Mouse (Mus musculus) granulocyte monocyte progenitor cell, adult 5-6 weeks (primary cell): ENCODE measurements around the gene Gm10192. TPM values are rescaled to one million over a fixed set of nuclear protein-coding genes. Genes with fewer than 3 reads are reported as not detected.
A peak's percentile ranks its signal among the peaks of the same experiment; 100 is the strongest.
"Not testable (repeated sequence)": the region's sequence is repeated elsewhere in the genome, so short reads cannot be mapped to it uniquely, and the experiment has no call there.

Experiments used
- ATAC-seq: replicated peaks from 2 replicates; pipeline ENCODE4 v1.8.0; 2016; ENCODE audit warnings: mild to moderate bottlenecking, moderate TSS enrichment, inconsistent platforms; ENCODE audit not compliant: poor library complexity, severe bottlenecking
- total RNA-seq, 2 experiments: library from RNA; stranded (forward) in 1 of 2; stranded (reverse) in 1 of 2; fragments of 200-712, 200-1000 nt in 1 of 2; fragments of >200 nt in 1 of 2; fragmentation: Nextera tagmentation in 1 of 2; gene quantifications; 2 replicates each; pipeline ENCODE4 v1.2.3; 2014 to 2017

Gm10192 gene
- total RNA-seq (2014; fragmentation: Nextera tagmentation): not detected in 2 replicates
- total RNA-seq (2017): not detected in 2 replicates

- not testable (repeated sequence) for ATAC-seq
Measured at GRCm38 (mm10) chr4:97183066-97183465, at the start of gene Gm10192. TSS of gene Gm10192 (minus strand) at chr4:97183166.

- ATAC-seq: no peak
Measured at GRCm38 (mm10) chr4:97230411-97231104, 47.6 kb upstream of the Gm10192 start.

- ATAC-seq: no peak
Measured at GRCm38 (mm10) chr4:97219701-97220100, 36.7 kb upstream of the Gm10192 start.

- no peak for ATAC-seq
Measured at GRCm38 (mm10) chr4:97217906-97218305, 34.9 kb upstream of the Gm10192 start.

- no peak for ATAC-seq
Measured at GRCm38 (mm10) chr4:97212514-97212913, 29.5 kb upstream of the Gm10192 start.

GRCm38 (mm10) chr4:97202986-97203385, 20.0 kb upstream of the Gm10192 start:
- not testable (repeated sequence) for ATAC-seq

GRCm38 (mm10) chr4:97193176-97193575, 10.2 kb upstream of the Gm10192 start:
- ATAC-seq: no peak

GRCm38 (mm10) chr4:97192601-97193000, 9.6 kb upstream of the Gm10192 start:
- ATAC-seq: no peak

- ATAC-seq: no peak
Measured at GRCm38 (mm10) chr4:97180396-97180795, 2.6 kb downstream of the Gm10192 start.

- ATAC-seq: no peak
Measured at GRCm38 (mm10) chr4:97156841-97157345, 26.1 kb downstream of the Gm10192 start.

- ATAC-seq: no peak
Measured at GRCm38 (mm10) chr4:97156084-97156483, 26.9 kb downstream of the Gm10192 start.

- no peak for ATAC-seq
Measured at GRCm38 (mm10) chr4:97153554-97153953, 29.4 kb downstream of the Gm10192 start.

- ATAC-seq: peak; percentile 56; the same call in 1 of the 2 replicates
Measured at GRCm38 (mm10) chr4:97142484-97142883, 40.5 kb downstream of the Gm10192 start.
